Mouse (Mus musculus): ENCODE data around the gene Qpctl. TPM values are rescaled to one million over a fixed set of nuclear protein-coding genes. Genes with fewer than 3 reads are reported as not detected.

The Qpctl gene
- polyA plus RNA-seq, 1 experiment from 2014 or later: 10.0 TPM

GRCm38 (mm10) chr7:19121686-19122085, 27.4 kb downstream of the Qpctl start:
- Histone ChIP-seq H3K4me2 (no peak overlapping the region), H3K36me3 (0 out of 2 replicates have a peak, but pooled peaks cover 5% of the 10 kb centered on the region), H3K4me3 (no peak overlapping the region), H3K27me3 (replicated peaks) (no peaks in the 10 kb centered on the region), H3K9ac (no peak overlapping the region), H3K9me3 (replicated peaks) (peaks cover 10% of the 10 kb centered on the region; the same call in 1 of the 2 replicates), H3K27ac (ENCODE audit: poor library complexity, severe bottlenecking) (no peak overlapping the region), H3K4me1 (replicated peaks) (peaks cover 26% of the 10 kb centered on the region)
- WGBS: 92% methylated on average over 4 of the region's 4 CpGs
- ATAC-seq (ENCODE audit: insufficient number of reproducible peaks, low FRiP score): no peak

GRCm38 (mm10) chr7:19119631-19120429, 29.3 kb downstream of the Qpctl start, which contains the start of gene Fbxo46:
Fbxo46 (plus strand) TSS chr7:19119859.
- Histone ChIP-seq H3K36me3 (no peaks in the 10 kb centered on the region), H3K4me2 (peak within 1 kb of the TSS; percentile 92), H3K27ac (ENCODE audit: poor library complexity, severe bottlenecking) (no peak within 1 kb of the TSS), H3K9me3 (replicated peaks) (peaks cover 10% of the 10 kb centered on the region; the same call in 1 of the 2 replicates), H3K4me3 (peak within 1 kb of the TSS; percentile 84), H3K9ac (peak within 1 kb of the TSS; percentile 86), H3K4me1 (replicated peaks) (peaks cover 26% of the 10 kb centered on the region), H3K27me3 (replicated peaks) (no peaks in the 10 kb centered on the region)
- peak; percentile 94 for ATAC-seq (ENCODE audit: insufficient number of reproducible peaks, low FRiP score)
- WGBS: 2% methylated on average over 34 of the region's 34 CpGs

GRCm38 (mm10) chr7:19119083-19119482, 30.0 kb downstream of the Qpctl start:
- Histone ChIP-seq H3K36me3 (no peaks in the 10 kb centered on the region), H3K4me2 (no peak overlapping the region), H3K9ac (no peak overlapping the region), H3K9me3 (replicated peaks) (peaks cover 10% of the 10 kb centered on the region; the same call in 1 of the 2 replicates), H3K27ac (ENCODE audit: poor library complexity, severe bottlenecking) (no peak overlapping the region), H3K4me1 (replicated peaks) (peaks cover 24% of the 10 kb centered on the region), H3K27me3 (replicated peaks) (no peaks in the 10 kb centered on the region), H3K4me3 (no peak overlapping the region)
- WGBS: 88% methylated on average over 8 of the region's 8 CpGs
- ATAC-seq (ENCODE audit: insufficient number of reproducible peaks, low FRiP score): no peak

GRCm38 (mm10) chr7:19118028-19118771, 30.9 kb downstream of the Qpctl start, which contains the start of gene Gm4969:
Gm4969 (minus strand) TSS chr7:19118368.
- Histone ChIP-seq H3K27ac (ENCODE audit: poor library complexity, severe bottlenecking) (no peak within 1 kb of the TSS), H3K27me3 (replicated peaks) (no peaks in the 10 kb centered on the region), H3K4me3 (peak within 1 kb of the TSS; percentile 30), H3K4me1 (replicated peaks) (peaks cover 24% of the 10 kb centered on the region), H3K9ac (no peak within 1 kb of the TSS), H3K4me2 (peak within 1 kb of the TSS; percentile 64), H3K36me3 (no peaks in the 10 kb centered on the region), H3K9me3 (replicated peaks) (peaks cover 10% of the 10 kb centered on the region; the same call in 1 of the 2 replicates)
- peak; percentile 45 for ATAC-seq (ENCODE audit: insufficient number of reproducible peaks, low FRiP score)
- WGBS: 20% methylated on average over 64 of the region's 64 CpGs

GRCm38 (mm10) chr7:19109565-19109964, 39.5 kb downstream of the Qpctl start:
- Histone ChIP-seq H3K27me3 (replicated peaks) (no peaks in the 10 kb centered on the region), H3K4me1 (replicated peaks) (peaks cover 10% of the 10 kb centered on the region), H3K4me2 (no peak overlapping the region), H3K36me3 (no peaks in the 10 kb centered on the region), H3K4me3 (no peak overlapping the region), H3K9ac (no peak overlapping the region), H3K9me3 (replicated peaks) (no peaks in the 10 kb centered on the region), H3K27ac (ENCODE audit: poor library complexity, severe bottlenecking) (no peak overlapping the region)
- ATAC-seq (ENCODE audit: insufficient number of reproducible peaks, low FRiP score): no peak
- 70% methylated on average over 1 of the region's 1 CpGs for WGBS

- H3K27me3 ChIP-seq (replicated peaks): no peaks in the 10 kb centered on the region
- no peak overlapping the region for H3K4me2 ChIP-seq
- H3K27ac ChIP-seq (ENCODE audit: poor library complexity, severe bottlenecking): no peak overlapping the region; the same call in 1 of the 2 replicates
- peaks cover 11% of the 10 kb centered on the region for H3K9me3 ChIP-seq (replicated peaks)
- no peak for ATAC-seq (ENCODE audit: insufficient number of reproducible peaks, low FRiP score)
- H3K9ac ChIP-seq: no peak overlapping the region
- no peak overlapping the region for H3K4me3 ChIP-seq
- peaks cover 10% of the 10 kb centered on the region for H3K4me1 ChIP-seq (replicated peaks)
- H3K36me3 ChIP-seq: no peaks in the 10 kb centered on the region; the same call in 1 of the 2 replicates
- WGBS: 48% methylated on average over 3 of the region's 3 CpGs
Measured at GRCm38 (mm10) chr7:19107436-19107835, 41.7 kb downstream of the Qpctl start.

GRCm38 (mm10) chr7:19104486-19104885, 44.6 kb downstream of the Qpctl start:
- no peaks in the 10 kb centered on the region for H3K27me3 ChIP-seq (replicated peaks)
- H3K4me2 ChIP-seq: no peak overlapping the region
- H3K4me1 ChIP-seq (replicated peaks): peaks cover 10% of the 10 kb centered on the region
- H3K9me3 ChIP-seq (replicated peaks): peaks cover 11% of the 10 kb centered on the region
- H3K9ac ChIP-seq: no peak overlapping the region
- 73% methylated on average over 2 of the region's 2 CpGs for WGBS
- no peaks in the 10 kb centered on the region; the same call in 1 of the 2 replicates for H3K36me3 ChIP-seq
- no peak overlapping the region for H3K27ac ChIP-seq (ENCODE audit: poor library complexity, severe bottlenecking)
- H3K4me3 ChIP-seq: no peak overlapping the region
- ATAC-seq (ENCODE audit: insufficient number of reproducible peaks, low FRiP score): no peak

- Histone ChIP-seq H3K4me1 (replicated peaks) (peaks cover 10% of the 10 kb centered on the region), H3K27ac (ENCODE audit: poor library complexity, severe bottlenecking) (no peak overlapping the region), H3K27me3 (replicated peaks) (no peaks in the 10 kb centered on the region), H3K4me3 (no peak overlapping the region), H3K9ac (no peak overlapping the region), H3K36me3 (no peaks in the 10 kb centered on the region; the same call in 1 of the 2 replicates), H3K4me2 (no peak overlapping the region), H3K9me3 (replicated peaks) (peaks cover 11% of the 10 kb centered on the region)
- ATAC-seq (ENCODE audit: insufficient number of reproducible peaks, low FRiP score): no peak
Measured at GRCm38 (mm10) chr7:19103741-19104140, 45.4 kb downstream of the Qpctl start.

GRCm38 (mm10) chr7:19100290-19100689, 48.8 kb downstream of the Qpctl start:
- ATAC-seq (ENCODE audit: insufficient number of reproducible peaks, low FRiP score): no peak
- no peaks in the 10 kb centered on the region for H3K27me3 ChIP-seq (replicated peaks)
- WGBS: 62% methylated on average over 1 of the region's 1 CpGs

GRCm38 (mm10) chr7:19098811-19099210, 50.3 kb downstream of the Qpctl start:
- WGBS: 68% methylated on average over 7 of the region's 7 CpGs
- H3K9ac ChIP-seq: no peak overlapping the region

More at GRCm38 (mm10) chr7:19100290-19100689, 48.8 kb downstream of the Qpctl start:
- Histone ChIP-seq H3K9ac (no peak overlapping the region), H3K9me3 (replicated peaks) (peaks cover 11% of the 10 kb centered on the region), H3K36me3 (peaks cover 15% of the 10 kb centered on the region), H3K27ac (ENCODE audit: poor library complexity, severe bottlenecking) (no peak overlapping the region), H3K4me3 (no peak overlapping the region), H3K4me1 (replicated peaks) (peaks cover 23% of the 10 kb centered on the region), H3K4me2 (no peak overlapping the region)

GRCm38 (mm10) chr7:19097863-19098262, 51.2 kb downstream of the Qpctl start:
- Histone ChIP-seq H3K9ac (no peak overlapping the region; the same call in 1 of the 2 replicates), H3K4me2 (no peak overlapping the region), H3K9me3 (replicated peaks) (peaks cover 4% of the 10 kb centered on the region), H3K27me3 (replicated peaks) (no peaks in the 10 kb centered on the region), H3K4me1 (replicated peaks) (peaks cover 30% of the 10 kb centered on the region), H3K27ac (ENCODE audit: poor library complexity, severe bottlenecking) (no peak overlapping the region), H3K36me3 (peaks cover 15% of the 10 kb centered on the region), H3K4me3 (no peak overlapping the region)
- no peak for ATAC-seq (ENCODE audit: insufficient number of reproducible peaks, low FRiP score)

More at GRCm38 (mm10) chr7:19098811-19099210, 50.3 kb downstream of the Qpctl start:
- peaks cover 23% of the 10 kb centered on the region for H3K4me1 ChIP-seq (replicated peaks)
- no peak overlapping the region for H3K4me3 ChIP-seq
- no peak overlapping the region for H3K27ac ChIP-seq (ENCODE audit: poor library complexity, severe bottlenecking)
- H3K27me3 ChIP-seq (replicated peaks): no peaks in the 10 kb centered on the region
- H3K4me2 ChIP-seq: no peak overlapping the region
- H3K9me3 ChIP-seq (replicated peaks): peaks cover 11% of the 10 kb centered on the region
- no peak for ATAC-seq (ENCODE audit: insufficient number of reproducible peaks, low FRiP score)
- H3K36me3 ChIP-seq: peaks cover 15% of the 10 kb centered on the region

Data from heart, embryonic 12.5 days (tissue).